Mouse (Mus musculus) hindbrain, embryonic 15.5 days (tissue): ENCODE results near the gene Gsdma2. TPM values are rescaled to one million over a fixed set of nuclear protein-coding genes. Genes with fewer than 3 reads are reported as not detected.
"Not testable (repeated sequence)": the region's sequence is repeated elsewhere in the genome, so short reads cannot be mapped to it uniquely, and the experiment has no call there.

Experiments
- ATAC-seq: fragments of 200-750 bp; cut with Nextera tagmentation; 2 replicates; pipeline ENCODE4 v1.8.0; 2017; ENCODE audit warnings: low read depth, moderate number of reproducible peaks, moderate TSS enrichment; ENCODE audit not compliant: low FRiP score
- H3K27ac ChIP-seq: fragments of 300-500 bp; sonication (generic); replicated peaks from 2 replicates; pipeline ENCODE4 v1.5.1; 2015; ENCODE audit warnings: mild to moderate bottlenecking, inconsistent platforms
- H3K27me3 ChIP-seq: fragments of 300-500 bp; sonication (generic); 2 replicates; pipeline ENCODE4 v1.6.1; 2015; ENCODE audit warnings: control low read depth, inconsistent platforms
- H3K36me3 ChIP-seq: fragments of 300-500 bp; sonication (generic); 2 replicates; pipeline ENCODE4 v1.6.1; 2015; ENCODE audit warnings: control low read depth, inconsistent platforms
- H3K4me1 ChIP-seq: fragments of 300-500 bp; sonication (generic); replicated peaks from 2 replicates; pipeline ENCODE4 v1.6.1; 2015; ENCODE audit warnings: control low read depth, inconsistent platforms
- H3K4me2 ChIP-seq: fragments of 300-500 bp; sonication (generic); 2 replicates; pipeline ENCODE4 v1.6.1; 2015; ENCODE audit warnings: moderate library complexity, mild to moderate bottlenecking, inconsistent platforms
- H3K4me3 ChIP-seq: fragments of 300-500 bp; sonication (generic); 2 replicates; pipeline ENCODE4 v1.5.1; 2015; ENCODE audit warnings: mild to moderate bottlenecking, inconsistent platforms
- H3K9ac ChIP-seq: fragments of 300-500 bp; sonication (generic); 2 replicates; pipeline ENCODE4 v1.6.1; 2015; ENCODE audit warnings: inconsistent platforms
- H3K9me3 ChIP-seq: fragments of 300-500 bp; sonication (generic); 2 replicates; pipeline ENCODE4 v1.6.1; 2016; ENCODE audit warnings: control low read depth, inconsistent platforms
- WGBS: fragments of 180-500 bp; shearing (Covaris S2); methylation state at CpG from one replicate; pipeline ENCODE4 v1.1.7; 2015; 5-methylcytosine and 5-hydroxymethylcytosine counted together
- polyA plus RNA-seq: library from polyadenylated mRNA; unstranded; fragments of >200 nt; fragmentation: Nextera tagmentation; extraction: Ambion mirVana; gene quantifications from 2 replicates; pipeline ENCODE4 v1.2.1, GENCODE M21; 2015

The Gsdma2 gene
- polyA plus RNA-seq, 1 experiment from 2014 or later: not detected

- Histone ChIP-seq H3K9me3 (no peaks in the 10 kb centered on the region), H3K4me2 (no peak overlapping the region), H3K9ac (no peak overlapping the region), H3K36me3 (no peaks in the 10 kb centered on the region), H3K4me1 (no peaks in the 10 kb centered on the region), H3K27me3 (0 out of 2 replicates have a peak, but pooled peaks cover 2% of the 10 kb centered on the region), H3K4me3 (no peak overlapping the region), H3K27ac (no peak overlapping the region)
- ATAC-seq: no peak
- WGBS: 71% methylated on average over 3 of the region's 3 CpGs
Observed at GRCm38 (mm10) chr11:98671284-98671815, 24.8 kb downstream of the Gsdma2 start.

- H3K9ac ChIP-seq: no peak overlapping the region
- H3K4me1 ChIP-seq: no peaks in the 10 kb centered on the region
- no peak overlapping the region for H3K4me2 ChIP-seq
- no peak for ATAC-seq
- 0 out of 2 replicates have a peak, but pooled peaks cover 2% of the 10 kb centered on the region for H3K27me3 ChIP-seq
- H3K27ac ChIP-seq: no peak overlapping the region
- no peaks in the 10 kb centered on the region for H3K9me3 ChIP-seq
- WGBS: 52% methylated on average over 5 of the region's 5 CpGs
- no peaks in the 10 kb centered on the region for H3K36me3 ChIP-seq
- H3K4me3 ChIP-seq: no peak overlapping the region
Observed at GRCm38 (mm10) chr11:98671857-98672256, 25.3 kb downstream of the Gsdma2 start.

GRCm38 (mm10) chr11:98672482-98672881, 25.9 kb downstream of the Gsdma2 start:
- H3K9me3 ChIP-seq: no peaks in the 10 kb centered on the region
- no peaks in the 10 kb centered on the region for H3K36me3 ChIP-seq
- 0 out of 2 replicates have a peak, but pooled peaks cover 2% of the 10 kb centered on the region for H3K27me3 ChIP-seq
- no peaks in the 10 kb centered on the region for H3K4me1 ChIP-seq
- H3K9ac ChIP-seq: no peak overlapping the region
- no peak overlapping the region for H3K27ac ChIP-seq
- WGBS: 88% methylated on average over 5 of the region's 5 CpGs
- H3K4me3 ChIP-seq: no peak overlapping the region
- ATAC-seq: no peak
- no peak overlapping the region for H3K4me2 ChIP-seq

- H3K36me3 ChIP-seq, H3K4me1 ChIP-seq, H3K4me3 ChIP-seq, H3K27ac ChIP-seq, H3K27me3 ChIP-seq, H3K9me3 ChIP-seq, H3K9ac ChIP-seq: not testable (repeated sequence)
- H3K4me2 ChIP-seq: peak overlapping the region; percentile 32
- 7% methylated on average over 7 of the region's 7 CpGs for WGBS
- ATAC-seq: peak; percentile 38; the same call in 1 of the 2 replicates
Observed at GRCm38 (mm10) chr11:98673136-98673535, 26.6 kb downstream of the Gsdma2 start.

GRCm38 (mm10) chr11:98675829-98676363, 29.3 kb downstream of the Gsdma2 start:
- H3K27ac ChIP-seq: no peak overlapping the region
- no peaks in the 10 kb centered on the region for H3K9me3 ChIP-seq
- no peaks in the 10 kb centered on the region for H3K36me3 ChIP-seq
- no peak overlapping the region for H3K9ac ChIP-seq
- H3K4me3 ChIP-seq: no peak overlapping the region
- no peaks in the 10 kb centered on the region for H3K4me1 ChIP-seq
- no peak for ATAC-seq
- H3K27me3 ChIP-seq: no peaks in the 10 kb centered on the region
- no peak overlapping the region for H3K4me2 ChIP-seq
- 45% methylated on average over 7 of the region's 7 CpGs for WGBS

GRCm38 (mm10) chr11:98680023-98680422, 33.5 kb downstream of the Gsdma2 start:
- no peak for ATAC-seq
- no peaks in the 10 kb centered on the region for H3K36me3 ChIP-seq
- 89% methylated on average over 1 of the region's 1 CpGs for WGBS
- H3K4me3 ChIP-seq: no peak overlapping the region
- H3K9me3 ChIP-seq: no peaks in the 10 kb centered on the region
- no peak overlapping the region for H3K9ac ChIP-seq
- no peaks in the 10 kb centered on the region for H3K27me3 ChIP-seq
- no peak overlapping the region for H3K27ac ChIP-seq
- peaks cover 17% of the 10 kb centered on the region for H3K4me1 ChIP-seq
- H3K4me2 ChIP-seq: no peak overlapping the region

- peaks cover 17% of the 10 kb centered on the region for H3K4me1 ChIP-seq
- H3K4me2 ChIP-seq, H3K36me3 ChIP-seq, H3K27me3 ChIP-seq, ATAC-seq, H3K9ac ChIP-seq, H3K27ac ChIP-seq, H3K4me3 ChIP-seq, H3K9me3 ChIP-seq: not testable (repeated sequence)
- WGBS: 85% methylated on average over 4 of the region's 4 CpGs
Observed at GRCm38 (mm10) chr11:98680595-98680994, 34.0 kb downstream of the Gsdma2 start.

- no peaks in the 10 kb centered on the region for H3K27me3 ChIP-seq
- 90% methylated on average over 4 of the region's 4 CpGs for WGBS
- peaks cover 9% of the 10 kb centered on the region for H3K36me3 ChIP-seq
- no peaks in the 10 kb centered on the region for H3K9me3 ChIP-seq
- ATAC-seq: no peak
- H3K4me3 ChIP-seq: no peak overlapping the region
- H3K9ac ChIP-seq: no peak overlapping the region
- H3K27ac ChIP-seq: no peak overlapping the region
- H3K4me2 ChIP-seq: peak overlapping the region; percentile 83; the same call in 1 of the 2 replicates
- peaks cover 17% of the 10 kb centered on the region for H3K4me1 ChIP-seq
Observed at GRCm38 (mm10) chr11:98681186-98681585, 34.6 kb downstream of the Gsdma2 start.

- peaks cover 18% of the 10 kb centered on the region for H3K36me3 ChIP-seq
- H3K4me2 ChIP-seq: peak within 1 kb of the TSS; percentile 83
- peak within 1 kb of the TSS; percentile 82 for H3K27ac ChIP-seq
- peaks cover 17% of the 10 kb centered on the region for H3K4me1 ChIP-seq
- peak within 1 kb of the TSS; percentile 76 for H3K4me3 ChIP-seq
- H3K27me3 ChIP-seq: no peaks in the 10 kb centered on the region
- WGBS: 4% methylated on average over 45 of the region's 45 CpGs
- no peaks in the 10 kb centered on the region for H3K9me3 ChIP-seq
- peak within 1 kb of the TSS; percentile 94 for H3K9ac ChIP-seq
- ATAC-seq: peak; percentile 97
Observed at GRCm38 (mm10) chr11:98681786-98682745, 35.5 kb downstream of the Gsdma2 start, which contains the start of gene Psmd3. Gene Psmd3, plus strand, starts transcription at chr11:98682554.

GRCm38 (mm10) chr11:98682811-98683210, 36.3 kb downstream of the Gsdma2 start:
- H3K9me3 ChIP-seq: no peaks in the 10 kb centered on the region
- ATAC-seq: peak; percentile 13; the same call in 1 of the 2 replicates
- H3K27me3 ChIP-seq: no peaks in the 10 kb centered on the region
- WGBS: 0% methylated on average over 23 of the region's 23 CpGs
- H3K4me3 ChIP-seq: peak overlapping the region; percentile 76
- peak overlapping the region; percentile 94 for H3K9ac ChIP-seq
- H3K4me1 ChIP-seq: peaks cover 17% of the 10 kb centered on the region
- H3K4me2 ChIP-seq: peak overlapping the region; percentile 83
- peaks cover 25% of the 10 kb centered on the region for H3K36me3 ChIP-seq
- peak overlapping the region; percentile 77 for H3K27ac ChIP-seq

- peaks cover 17% of the 10 kb centered on the region for H3K4me1 ChIP-seq
- H3K9ac ChIP-seq: no peak overlapping the region
- 91% methylated on average over 9 of the region's 9 CpGs for whole genome bisulfite sequencing
- H3K9me3 ChIP-seq: no peaks in the 10 kb centered on the region
- H3K27me3 ChIP-seq: no peaks in the 10 kb centered on the region
- peaks cover 48% of the 10 kb centered on the region for H3K36me3 ChIP-seq
- no peak overlapping the region for H3K4me3 ChIP-seq
- no peak overlapping the region for H3K27ac ChIP-seq
- ATAC-seq: no peak
- no peak overlapping the region for H3K4me2 ChIP-seq
Observed at GRCm38 (mm10) chr11:98685642-98686041, 39.1 kb downstream of the Gsdma2 start.

- 94% methylated on average over 4 of the region's 4 CpGs for WGBS
- Histone ChIP-seq H3K4me2 (no peak overlapping the region), H3K36me3 (peaks cover 61% of the 10 kb centered on the region), H3K27ac (no peak overlapping the region), H3K4me1 (peaks cover 13% of the 10 kb centered on the region), H3K27me3 (no peaks in the 10 kb centered on the region), H3K9ac (no peak overlapping the region), H3K4me3 (no peak overlapping the region), H3K9me3 (no peaks in the 10 kb centered on the region)
- ATAC-seq: no peak
Observed at GRCm38 (mm10) chr11:98686976-98687375, 40.4 kb downstream of the Gsdma2 start.
